Mouse (Mus musculus): ENCODE data around the gene Rnf145. TPM values are rescaled to one million over a fixed set of nuclear protein-coding genes. Genes with fewer than 3 reads are reported as not detected.

The Rnf145 gene
- polyA plus RNA-seq, 1 experiment from 2014 or later: 30.5 TPM

DNA sequence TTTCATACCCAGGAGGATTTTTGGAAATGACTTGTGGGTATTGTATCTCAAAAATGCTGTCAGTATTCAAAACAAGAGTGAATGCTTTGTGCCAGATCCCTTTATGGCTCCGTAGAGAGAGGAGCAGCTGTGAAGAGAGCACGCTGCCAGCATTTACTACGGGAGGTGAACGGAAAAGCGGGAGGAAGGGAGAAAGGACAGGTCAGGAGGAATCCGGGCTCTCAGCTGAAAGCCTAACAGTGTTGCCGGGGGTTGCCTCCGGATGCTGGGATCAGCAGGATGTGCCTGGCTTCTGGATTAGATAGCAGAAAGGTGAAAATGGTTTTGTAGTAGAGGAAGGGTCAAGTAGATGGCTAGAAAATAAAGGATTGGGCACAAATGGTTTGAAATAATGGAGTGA lies 11.6 kb downstream of the Rnf145 start:
- no peaks in the 10 kb centered on the region for H3K4me1 ChIP-seq (replicated peaks; ENCODE audit: control insufficient read depth, insufficient read depth)
- no peak overlapping the region for H3K27ac ChIP-seq (replicated peaks)
- peaks cover 14% of the 10 kb centered on the region; the same call in 1 of the 2 replicates for H3K36me3 ChIP-seq (ENCODE audit: control insufficient read depth, insufficient read depth, low read length)
- ATAC-seq (ENCODE audit: low FRiP score, low TSS enrichment) (no peak), DNase-seq (ENCODE audit: low spot score) (no peak)
- no peak overlapping the region for H3K9ac ChIP-seq (ENCODE audit: low read length)
- no peak for TF ChIP-seq EP300 (optimal IDR thresholded peaks at IDR 0.05)
- TF ChIP-seq CTCF (IDR thresholded peaks at IDR 0.05; ENCODE audit: low read depth): no peak
- H3K4me3 ChIP-seq (ENCODE audit: low read depth, low read length): no peak overlapping the region
- 70% methylated on average over 8 of the region's 8 CpGs for WGBS
- H3K27me3 ChIP-seq (ENCODE audit: control insufficient read depth, insufficient read depth, low read length): no peaks in the 10 kb centered on the region
- H3K9me3 ChIP-seq (ENCODE audit: control insufficient read depth, low read length): no peaks in the 10 kb centered on the region
- no peak overlapping the region for H3K4me2 ChIP-seq (replicated peaks; ENCODE audit: low read depth)

GRCm38 (mm10) chr11:44530867-44531266 lies 12.1 kb downstream of the Rnf145 start:
- Histone ChIP-seq H3K9me3 (ENCODE audit: control insufficient read depth, low read length) (no peaks in the 10 kb centered on the region), H3K27me3 (ENCODE audit: control insufficient read depth, insufficient read depth, low read length) (no peaks in the 10 kb centered on the region), H3K36me3 (ENCODE audit: control insufficient read depth, insufficient read depth, low read length) (peaks cover 14% of the 10 kb centered on the region; the same call in 1 of the 2 replicates), H3K4me3 (ENCODE audit: low read depth, low read length) (no peak overlapping the region), H3K27ac (replicated peaks) (no peak overlapping the region), H3K9ac (ENCODE audit: low read length) (no peak overlapping the region), H3K4me2 (replicated peaks; ENCODE audit: low read depth) (no peak overlapping the region), H3K4me1 (replicated peaks; ENCODE audit: control insufficient read depth, insufficient read depth) (no peaks in the 10 kb centered on the region)
- TF ChIP-seq CTCF (IDR thresholded peaks at IDR 0.05; ENCODE audit: low read depth): no peak
- ATAC-seq (ENCODE audit: low FRiP score, low TSS enrichment) (no peak), DNase-seq (ENCODE audit: low spot score) (no peak)
- 85% methylated on average over 11 of the region's 11 CpGs for WGBS

GRCm38 (mm10) chr11:44531617-44532016 lies 12.9 kb downstream of the Rnf145 start:
- ATAC-seq (ENCODE audit: low FRiP score, low TSS enrichment) (no peak), DNase-seq (ENCODE audit: low spot score) (no peak)
- H3K4me2 ChIP-seq (replicated peaks; ENCODE audit: low read depth): no peak overlapping the region
- WGBS: 66% methylated on average over 4 of the region's 4 CpGs
- H3K27me3 ChIP-seq (ENCODE audit: control insufficient read depth, insufficient read depth, low read length): no peaks in the 10 kb centered on the region
- H3K4me3 ChIP-seq (ENCODE audit: low read depth, low read length): no peak overlapping the region
- TF ChIP-seq EP300 (optimal IDR thresholded peaks at IDR 0.05): no peak
- no peak for TF ChIP-seq CTCF (IDR thresholded peaks at IDR 0.05; ENCODE audit: low read depth)
- no peaks in the 10 kb centered on the region for H3K9me3 ChIP-seq (ENCODE audit: control insufficient read depth, low read length)
- no peaks in the 10 kb centered on the region for H3K4me1 ChIP-seq (replicated peaks; ENCODE audit: control insufficient read depth, insufficient read depth)
- no peak overlapping the region for H3K9ac ChIP-seq (ENCODE audit: low read length)
- H3K36me3 ChIP-seq (ENCODE audit: control insufficient read depth, insufficient read depth, low read length): peaks cover 11% of the 10 kb centered on the region; the same call in 1 of the 2 replicates
- no peak overlapping the region for H3K27ac ChIP-seq (replicated peaks)

DNA sequence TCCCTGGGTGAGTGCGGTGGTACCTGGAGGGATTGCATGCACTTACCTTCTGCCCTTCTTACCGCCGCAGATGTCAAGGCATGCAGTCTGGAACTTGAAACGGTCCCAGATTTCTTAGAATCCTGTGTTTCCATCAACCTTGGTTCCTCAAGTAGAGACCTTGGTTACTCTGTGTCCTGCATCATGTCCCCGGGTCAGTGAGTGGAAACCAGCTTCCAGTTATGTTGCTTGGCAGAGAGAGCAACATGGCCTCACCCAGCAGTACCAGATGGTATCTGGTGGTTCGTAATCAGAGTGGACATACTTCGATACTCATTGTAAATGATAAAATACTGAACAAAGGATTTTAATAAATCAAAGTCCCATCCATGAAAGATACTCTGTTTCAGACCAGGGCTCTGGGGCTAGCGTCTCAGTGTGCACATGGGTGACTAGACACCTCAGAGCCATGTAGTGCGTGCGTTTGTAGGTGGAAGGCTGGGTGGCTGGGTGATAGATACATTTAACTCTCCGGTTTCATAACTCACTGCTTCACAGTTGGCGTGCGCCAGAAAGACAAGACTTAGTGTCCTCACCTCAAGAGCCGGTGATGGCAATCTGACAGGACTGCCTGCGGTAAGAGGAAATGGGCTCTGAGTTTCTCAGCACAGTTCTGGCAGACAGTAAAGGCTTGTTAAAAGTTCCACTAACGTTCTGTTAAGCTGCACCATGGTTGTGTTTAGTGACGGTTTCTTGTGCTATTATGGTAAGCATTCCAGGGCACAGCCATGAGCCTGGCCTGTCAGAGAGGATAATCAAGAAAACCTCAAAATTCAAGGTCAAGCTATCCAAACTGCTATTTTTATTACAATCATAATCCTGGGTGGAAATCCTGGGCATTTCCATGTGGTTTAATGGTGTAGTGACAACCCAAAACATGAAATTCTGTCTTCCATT lies 14.3 kb downstream of the Rnf145 start:
- Histone ChIP-seq H3K36me3 (ENCODE audit: control insufficient read depth, insufficient read depth, low read length) (peaks cover 9% of the 10 kb centered on the region; the same call in 1 of the 2 replicates), H3K4me3 (ENCODE audit: low read depth, low read length) (no peak overlapping the region), H3K27me3 (ENCODE audit: control insufficient read depth, insufficient read depth, low read length) (no peaks in the 10 kb centered on the region), H3K9me3 (ENCODE audit: control insufficient read depth, low read length) (no peaks in the 10 kb centered on the region), H3K4me1 (replicated peaks; ENCODE audit: control insufficient read depth, insufficient read depth) (no peaks in the 10 kb centered on the region), H3K9ac (ENCODE audit: low read length) (no peak overlapping the region), H3K27ac (replicated peaks) (no peak overlapping the region), H3K4me2 (replicated peaks; ENCODE audit: low read depth) (no peak overlapping the region)
- TF ChIP-seq CTCF (IDR thresholded peaks at IDR 0.05; ENCODE audit: low read depth): no peak
- TF ChIP-seq EP300 (optimal IDR thresholded peaks at IDR 0.05): no peak
- DNase-seq (ENCODE audit: low spot score) (no peak), ATAC-seq (ENCODE audit: low FRiP score, low TSS enrichment) (no peak)
- WGBS: 91% methylated on average over 17 of the region's 17 CpGs

DNA sequence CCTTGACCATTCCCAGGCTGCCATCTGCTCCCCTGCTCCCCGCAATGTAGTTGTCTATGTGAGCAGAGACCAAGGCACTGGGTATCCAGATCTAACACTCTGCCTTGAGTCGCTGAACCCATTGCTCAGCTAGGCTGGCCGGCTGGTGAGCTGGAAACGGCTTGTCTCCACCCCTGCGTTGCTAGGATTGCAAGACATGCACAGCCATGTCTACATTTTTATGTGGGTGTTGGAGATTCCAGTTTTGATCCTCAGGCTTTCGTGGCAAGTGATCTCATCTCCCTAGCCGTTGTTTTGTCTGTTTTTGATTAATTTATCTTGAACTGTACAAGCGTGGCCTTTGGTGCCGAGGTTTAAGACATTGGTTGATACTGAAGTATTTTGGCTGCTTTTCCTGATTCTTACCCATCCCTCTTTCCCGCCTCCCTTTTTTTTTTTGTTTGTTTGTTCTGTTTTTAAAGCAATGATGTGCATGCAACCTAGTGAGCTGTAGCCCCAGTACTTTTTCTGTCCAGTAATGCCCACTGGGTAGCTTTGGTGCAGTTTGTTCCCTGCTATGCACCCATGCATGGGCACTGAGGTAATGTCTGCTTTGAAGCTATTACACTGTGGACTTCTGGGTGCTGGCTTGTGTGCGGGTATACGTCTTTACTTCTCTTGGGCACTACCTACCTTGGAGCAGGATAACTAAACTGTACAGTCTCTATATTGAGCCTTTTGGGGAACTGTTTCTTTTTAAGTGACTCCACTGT lies 16.4 kb downstream of the Rnf145 start:
- Histone ChIP-seq H3K4me3 (ENCODE audit: low read depth, low read length) (no peak overlapping the region), H3K36me3 (ENCODE audit: control insufficient read depth, insufficient read depth, low read length) (peaks cover 6% of the 10 kb centered on the region; the same call in 1 of the 2 replicates), H3K4me1 (replicated peaks; ENCODE audit: control insufficient read depth, insufficient read depth) (no peaks in the 10 kb centered on the region), H3K27ac (replicated peaks) (no peak overlapping the region), H3K4me2 (replicated peaks; ENCODE audit: low read depth) (no peak overlapping the region), H3K9ac (ENCODE audit: low read length) (no peak overlapping the region), H3K9me3 (ENCODE audit: control insufficient read depth, low read length) (no peaks in the 10 kb centered on the region), H3K27me3 (ENCODE audit: control insufficient read depth, insufficient read depth, low read length) (no peaks in the 10 kb centered on the region)
- DNase-seq (ENCODE audit: low spot score): no peak
- TF ChIP-seq CTCF (IDR thresholded peaks at IDR 0.05; ENCODE audit: low read depth) (no peak), EP300 (optimal IDR thresholded peaks at IDR 0.05) (no peak)
- 66% methylated on average over 12 of the region's 12 CpGs for WGBS
- no peak for ATAC-seq (ENCODE audit: low FRiP score, low TSS enrichment)
